Mouse (Mus musculus) liver, adult 10 weeks (tissue): ENCODE measurements around the gene Tspan31. TPM values are rescaled to one million over a fixed set of nuclear protein-coding genes. Genes with fewer than 3 reads are reported as not detected.

Experiments used
- polyA plus RNA-seq: library from polyadenylated mRNA; stranded (reverse); fragments of 350-450 nt; fragmentation: Illumina TruSeq; extraction: RNeasy Lipid Tissue Mini Kit (QIAGEN cat#74804); gene quantifications from one replicate; pipeline ENCODE4 v1.2.3, GENCODE M21; 2014; ENCODE audit warnings: low read depth, low replicate concordance

Gene Tspan31
- 166 TPM for polyA plus RNA-seq

DNA sequence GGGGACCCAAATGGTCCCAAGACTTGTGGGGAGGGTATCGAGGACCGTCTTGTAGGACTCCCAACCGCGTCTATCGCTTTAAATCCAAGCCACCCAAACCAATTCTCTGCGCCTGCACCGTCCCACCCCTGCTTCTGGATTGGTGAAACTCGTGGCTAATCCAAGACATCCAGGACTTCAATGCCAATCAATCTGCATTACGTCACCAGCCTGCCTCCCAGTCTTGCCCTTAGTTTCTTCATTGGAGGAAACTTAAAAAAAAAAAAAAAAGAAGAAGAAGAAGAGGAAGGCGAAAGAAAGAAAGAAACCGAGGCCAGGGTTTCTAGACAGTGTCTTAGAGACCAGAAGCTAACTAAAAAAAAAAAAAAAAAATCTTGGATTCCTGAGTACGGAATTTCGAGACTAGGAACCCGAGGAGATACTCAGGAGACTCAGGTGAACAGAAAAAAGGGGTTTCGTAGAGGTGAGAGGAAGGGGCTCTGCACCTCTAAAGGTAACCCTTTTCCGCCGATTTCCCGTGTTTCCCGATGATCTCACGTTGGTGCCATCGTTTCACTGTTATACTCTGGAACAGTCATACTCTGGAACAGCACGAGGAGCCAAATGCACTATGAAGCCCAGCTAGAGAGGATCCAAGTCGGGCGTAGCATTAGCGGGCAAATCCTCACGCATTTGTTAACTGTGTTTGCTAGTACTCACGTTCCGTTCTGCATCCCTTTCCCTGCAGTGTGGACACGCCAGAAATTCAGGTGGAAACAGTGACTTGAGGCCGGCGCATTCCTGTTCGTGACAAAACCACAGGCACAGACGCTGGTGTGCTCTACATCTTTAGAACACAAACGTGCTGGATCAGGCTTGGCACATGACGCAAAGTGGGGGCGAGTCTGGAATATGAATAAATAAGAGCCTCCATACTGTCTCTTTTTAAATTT, at the start of gene Tspan31:
Tspan31 (minus strand) TSS at position 75 of the 932 bp plus-strand sequence.

DNA sequence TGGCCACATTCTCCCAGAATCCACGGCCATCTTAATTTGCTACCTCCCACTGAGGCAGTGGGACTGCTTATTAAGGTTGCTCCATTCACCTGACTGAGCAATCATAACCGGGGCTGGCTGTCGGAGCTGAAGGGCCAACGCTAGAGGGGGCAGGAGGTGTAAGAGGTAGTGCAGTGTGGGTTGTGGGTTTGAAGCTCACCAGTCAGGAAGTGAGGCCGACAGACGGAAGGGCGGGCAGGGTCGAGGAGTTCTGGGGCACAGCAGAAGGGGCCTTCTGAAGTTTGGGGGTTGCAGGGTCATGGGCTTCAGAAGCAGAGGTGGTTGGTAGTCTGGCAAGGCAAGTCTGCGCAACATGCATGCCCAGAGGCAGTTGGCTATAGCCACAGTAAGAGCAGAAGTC, 5.0 kb upstream of the Tspan31 start, which contains the start of gene Agap2:
Agap2 (plus strand) TSS at position 205 of the 400 bp plus-strand sequence.

DNA sequence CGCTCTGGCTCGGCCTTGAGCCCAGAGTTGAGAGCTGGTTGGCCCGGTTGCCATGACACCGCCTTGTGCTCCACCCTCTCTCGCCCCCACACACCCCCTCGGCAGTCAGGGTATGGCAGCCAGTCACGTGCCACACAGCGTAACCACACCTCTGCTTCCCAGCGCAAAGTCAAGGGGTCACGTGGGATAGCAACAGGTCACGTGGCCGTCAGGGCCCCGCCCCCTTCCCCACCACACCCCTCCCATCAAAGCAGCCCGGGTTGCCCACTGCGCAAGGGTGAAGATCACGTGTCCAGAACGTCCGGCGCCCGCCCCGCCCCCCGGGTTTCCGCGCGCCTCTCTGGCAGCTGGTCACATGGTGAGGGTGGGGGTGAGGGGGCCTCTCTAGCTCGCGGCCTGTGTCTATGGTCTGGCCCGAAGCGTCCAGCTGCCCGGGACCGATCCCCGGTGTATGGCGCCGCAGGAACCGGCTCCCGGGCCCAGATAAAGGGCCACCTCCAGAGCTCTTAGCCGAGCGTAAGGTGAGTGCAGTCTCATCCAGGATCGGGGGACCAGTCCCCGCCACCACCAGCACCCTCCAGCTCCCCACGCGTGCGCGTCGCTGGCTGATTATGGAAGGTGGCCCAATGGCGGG, 6.7 kb downstream of the Tspan31 start, which contains the start of gene Cdk4:
Cdk4 (plus strand) TSS at position 296 of the 634 bp plus-strand sequence.

DNA sequence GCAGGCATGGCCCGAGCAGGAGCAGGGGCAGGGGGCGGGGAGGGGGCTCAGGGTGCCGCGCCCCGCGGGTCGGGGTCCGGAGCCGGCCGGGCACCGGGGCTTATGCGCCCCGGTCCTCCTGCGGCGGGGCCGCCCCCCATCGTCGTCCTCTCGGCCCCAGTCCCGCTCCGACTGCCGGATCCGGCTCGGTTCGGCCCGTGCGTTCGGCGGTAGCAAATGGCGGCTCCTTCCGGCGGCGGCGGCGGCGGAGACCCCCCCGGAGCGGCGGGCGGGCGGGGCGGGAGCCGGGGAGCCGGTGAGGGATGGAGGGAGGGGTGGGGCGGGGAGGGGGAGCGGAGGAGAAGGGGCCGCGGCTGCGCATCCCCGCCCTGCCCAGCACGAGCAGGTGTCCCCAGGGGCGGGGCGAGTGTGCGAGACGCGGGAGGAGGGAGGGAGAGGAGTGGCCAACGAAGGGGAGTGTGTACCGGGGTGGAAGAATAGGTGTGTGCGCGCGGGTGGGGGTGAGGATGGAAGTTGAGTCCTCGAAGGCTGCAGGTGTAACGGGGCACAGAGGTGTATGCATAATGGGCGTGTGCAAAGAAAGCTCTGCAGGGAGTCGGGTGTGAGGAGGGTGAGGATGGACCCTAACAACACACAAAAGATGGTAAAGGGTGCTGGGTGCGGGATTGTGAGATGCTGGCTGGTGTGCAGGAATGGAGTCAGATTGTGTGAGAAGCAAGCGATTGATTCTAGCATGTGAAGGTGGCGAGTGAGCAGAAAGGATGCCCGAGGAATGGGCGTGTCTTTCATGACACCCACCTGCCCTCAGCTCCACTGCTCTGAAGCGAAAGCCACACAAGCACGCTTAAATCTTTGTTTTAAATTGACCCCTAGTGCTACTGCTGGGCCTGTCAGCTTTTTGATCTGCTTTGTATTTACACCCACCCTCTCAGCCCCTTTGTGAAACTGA, 9.8 kb downstream of the Tspan31 start, which contains the start of gene March9:
March9 (minus strand) TSS at position 217 of the 949 bp plus-strand sequence.

DNA sequence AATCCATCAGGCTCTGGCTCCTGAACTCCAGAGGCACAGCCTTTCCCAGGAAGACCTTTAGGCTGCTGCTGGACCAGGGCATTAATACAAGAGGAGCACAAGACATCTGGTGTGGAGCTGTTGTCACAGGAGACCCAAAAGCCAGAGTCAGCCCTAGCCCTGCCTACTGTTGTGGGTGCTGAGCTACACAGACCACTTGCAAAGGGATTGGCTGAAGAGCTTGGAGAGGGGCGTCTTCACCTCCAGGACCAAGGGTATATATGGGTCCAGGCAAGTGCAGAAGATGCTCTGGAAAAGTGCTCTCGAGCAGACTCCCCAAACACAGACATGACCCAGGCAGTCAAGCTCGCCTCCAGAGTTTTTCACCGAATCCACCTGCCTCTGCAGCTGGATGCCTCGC, 22.1 kb downstream of the Tspan31 start, which contains the start of gene Cyp27b1:
Cyp27b1 (plus strand) TSS at position 297 of the 400 bp plus-strand sequence.

DNA sequence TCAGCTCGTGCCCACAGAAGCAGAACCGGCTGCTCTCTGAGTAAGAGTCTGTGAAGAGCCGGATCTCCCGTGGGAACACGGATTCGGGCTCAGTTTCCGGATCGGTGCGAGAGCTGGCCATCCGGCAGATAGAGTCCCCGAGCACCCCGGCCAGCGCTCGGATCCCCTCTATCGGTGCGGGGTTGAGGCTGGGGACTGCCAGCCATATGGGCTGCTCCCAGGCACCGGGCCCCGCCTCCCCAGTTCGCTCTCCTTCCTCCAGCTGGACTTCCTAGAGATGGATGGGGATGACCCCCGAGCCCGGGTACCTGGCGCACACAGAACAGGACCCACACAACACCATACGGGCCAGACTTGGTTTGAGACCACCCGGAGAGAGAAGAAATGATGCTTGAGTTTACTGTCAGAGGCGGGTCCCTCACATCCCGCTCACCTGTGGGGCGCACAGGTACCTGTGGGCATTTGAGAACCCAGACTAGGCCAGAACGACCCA, 28.7 kb downstream of the Tspan31 start, which contains the start of the genes Mettl1 and Eef1akmt3:
Mettl1 (plus strand) TSS at position 141 of the 493 bp plus-strand sequence.
Eef1akmt3 (minus strand) TSS at position 240 of the 493 bp plus-strand sequence.

DNA sequence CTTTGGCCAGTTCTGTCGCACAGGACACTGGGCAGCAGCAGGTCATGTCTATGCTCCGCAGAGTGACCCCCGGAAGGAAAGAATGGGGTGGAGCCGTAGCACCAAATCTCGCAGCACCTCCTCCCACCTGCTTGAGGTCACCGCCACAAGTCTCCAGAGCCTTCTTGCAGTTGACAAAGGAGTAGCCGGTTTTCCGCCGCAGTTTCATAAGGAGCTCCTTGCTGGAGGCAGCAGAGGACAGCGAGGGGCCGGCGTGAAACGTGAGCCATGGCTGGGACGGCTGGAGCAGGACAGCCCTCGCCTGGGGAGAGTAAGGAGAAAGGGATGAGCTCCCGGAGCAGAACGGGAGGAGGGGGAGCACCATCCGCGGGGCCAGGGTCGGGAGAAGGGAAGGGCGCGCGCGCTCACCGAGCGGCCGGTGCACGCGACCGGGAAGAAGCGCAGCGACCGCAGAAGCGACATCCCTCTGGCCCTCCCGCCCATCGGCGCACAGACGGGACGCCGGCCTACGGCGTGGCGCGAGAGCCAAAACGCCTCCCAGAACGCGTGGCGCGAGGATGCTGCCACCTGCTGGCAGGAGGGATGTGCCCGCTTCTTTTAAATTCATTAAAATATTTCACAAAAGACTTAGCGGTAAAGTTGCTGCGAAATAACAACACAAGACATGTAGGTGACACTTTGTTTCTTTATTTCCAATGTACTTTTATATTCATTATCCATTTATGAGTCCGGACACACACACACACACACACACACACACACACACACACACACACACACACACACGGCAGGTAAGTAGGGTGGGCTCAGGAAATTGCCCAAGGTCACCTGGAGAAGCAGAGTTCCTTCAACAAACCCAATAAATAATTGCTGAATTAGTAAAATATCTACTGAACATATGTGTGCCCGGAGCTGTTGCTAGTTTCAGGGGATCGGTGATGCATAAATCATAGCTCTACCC, 39.4 kb downstream of the Tspan31 start, which contains the start of gene Tsfm:
Tsfm (minus strand) TSS at position 505 of the 961 bp plus-strand sequence.

Other genes starting within 250 kb of the Tspan31 start
- gene Atp23, start 168.9 kb downstream of the Tspan31 start, polyA plus RNA-seq, result 2.3 TPM
- gene Ctdsp2, start 91.5 kb downstream of the Tspan31 start, polyA plus RNA-seq, result 9.4 TPM
- gene Avil, start 69.6 kb downstream of the Tspan31 start, polyA plus RNA-seq, result not detected
- 10.8 TPM for gene Tsfm, start 39.4 kb downstream of the Tspan31 start, polyA plus RNA-seq
- 3.3 TPM for gene Mettl1, start 28.9 kb downstream of the Tspan31 start, polyA plus RNA-seq
- gene Eef1akmt3, start 28.8 kb downstream of the Tspan31 start, polyA plus RNA-seq, result not detected
- gene Cyp27b1, start 22.0 kb downstream of the Tspan31 start, polyA plus RNA-seq, result not detected
- gene March9, start 10.1 kb downstream of the Tspan31 start, polyA plus RNA-seq, result not detected
- gene Cdk4, start 6.7 kb downstream of the Tspan31 start, polyA plus RNA-seq, result 18.1 TPM
- not detected for gene Agap2, start 5.0 kb upstream of the Tspan31 start, polyA plus RNA-seq
- 25.1 TPM for gene Os9, start 50.9 kb upstream of the Tspan31 start, polyA plus RNA-seq
- 5.3 TPM for gene B4galnt1, start 95.0 kb upstream of the Tspan31 start, polyA plus RNA-seq
- gene Slc26a10, start 110.4 kb upstream of the Tspan31 start, polyA plus RNA-seq, result 1.7 TPM
- 1.2 TPM for gene Arhgef25, start 119.8 kb upstream of the Tspan31 start, polyA plus RNA-seq
- 0.64 TPM for gene Dtx3, start 125.5 kb upstream of the Tspan31 start, polyA plus RNA-seq
- 5.8 TPM for gene Pip4k2c, start 141.3 kb upstream of the Tspan31 start, polyA plus RNA-seq
- gene Kif5a, start 193.1 kb upstream of the Tspan31 start, polyA plus RNA-seq, result 0.13 TPM
- 20.1 TPM for gene Dctn2, start 196.1 kb upstream of the Tspan31 start, polyA plus RNA-seq
- gene Mbd6, start 218.8 kb upstream of the Tspan31 start, polyA plus RNA-seq, result 1.9 TPM
- gene Mars, start 241.5 kb upstream of the Tspan31 start, polyA plus RNA-seq, result 13.9 TPM